Mouse (Mus musculus) midbrain, embryonic 13.5 days (tissue): ENCODE measurements around the gene Exosc9. TPM values are rescaled to one million over a fixed set of nuclear protein-coding genes. Genes with fewer than 3 reads are reported as not detected.
A peak's percentile ranks its signal among the peaks of the same experiment; 100 is the strongest.

Experiments used
- ATAC-seq: fragments of 200-750 bp; cut with Nextera tagmentation; 2 replicates; pipeline ENCODE4 v1.8.0; 2017; ENCODE audit warnings: mild to moderate bottlenecking, moderate TSS enrichment, moderate library complexity
- H3K27ac ChIP-seq: fragments of 300-500 bp; sonication (generic); 2 replicates; pipeline ENCODE4 v1.5.1; 2015; ENCODE audit warnings: inconsistent platforms, mild to moderate bottlenecking, moderate library complexity
- H3K27me3 ChIP-seq: fragments of 300-500 bp; sonication (generic); 2 replicates; pipeline ENCODE4 v1.6.1; 2015; ENCODE audit warnings: mild to moderate bottlenecking, inconsistent platforms
- H3K36me3 ChIP-seq: fragments of 300-500 bp; sonication (generic); 2 replicates; pipeline ENCODE4 v1.6.1; 2015; ENCODE audit warnings: mild to moderate bottlenecking, inconsistent platforms
- H3K4me1 ChIP-seq: fragments of 300-500 bp; sonication (generic); replicated peaks from 2 replicates; pipeline ENCODE4 v1.6.1; 2015; ENCODE audit warnings: inconsistent platforms
- H3K4me2 ChIP-seq: fragments of 300-500 bp; sonication (generic); replicated peaks from 2 replicates; pipeline ENCODE4 v1.6.1; 2015; ENCODE audit warnings: moderate library complexity, mild to moderate bottlenecking, inconsistent platforms
- H3K4me3 ChIP-seq: fragments of 300-500 bp; sonication (generic); replicated peaks from 2 replicates; pipeline ENCODE4 v1.5.1; 2015; ENCODE audit warnings: mild to moderate bottlenecking, inconsistent platforms
- H3K9ac ChIP-seq: fragments of 300-500 bp; sonication (generic); replicated peaks from 2 replicates; pipeline ENCODE4 v1.6.1; 2015; ENCODE audit warnings: mild to moderate bottlenecking, inconsistent platforms
- H3K9me3 ChIP-seq: fragments of 300-500 bp; sonication (generic); 2 replicates; pipeline ENCODE4 v1.6.1; 2016; ENCODE audit warnings: mild to moderate bottlenecking, inconsistent platforms
- WGBS: fragments of 180-500 bp; shearing (Covaris S2); methylation state at CpG from one replicate; pipeline ENCODE4 v1.1.7; 2015; 5-methylcytosine and 5-hydroxymethylcytosine counted together
- polyA plus RNA-seq: library from polyadenylated mRNA; unstranded; fragments of >200 nt; fragmentation: Nextera tagmentation; extraction: Ambion mirVana; gene quantifications from 2 replicates; pipeline ENCODE4 v1.2.1, GENCODE M21; 2015

The Exosc9 gene
- polyA plus RNA-seq, 1 experiment from 2014 or later = 93.0 TPM

DNA sequence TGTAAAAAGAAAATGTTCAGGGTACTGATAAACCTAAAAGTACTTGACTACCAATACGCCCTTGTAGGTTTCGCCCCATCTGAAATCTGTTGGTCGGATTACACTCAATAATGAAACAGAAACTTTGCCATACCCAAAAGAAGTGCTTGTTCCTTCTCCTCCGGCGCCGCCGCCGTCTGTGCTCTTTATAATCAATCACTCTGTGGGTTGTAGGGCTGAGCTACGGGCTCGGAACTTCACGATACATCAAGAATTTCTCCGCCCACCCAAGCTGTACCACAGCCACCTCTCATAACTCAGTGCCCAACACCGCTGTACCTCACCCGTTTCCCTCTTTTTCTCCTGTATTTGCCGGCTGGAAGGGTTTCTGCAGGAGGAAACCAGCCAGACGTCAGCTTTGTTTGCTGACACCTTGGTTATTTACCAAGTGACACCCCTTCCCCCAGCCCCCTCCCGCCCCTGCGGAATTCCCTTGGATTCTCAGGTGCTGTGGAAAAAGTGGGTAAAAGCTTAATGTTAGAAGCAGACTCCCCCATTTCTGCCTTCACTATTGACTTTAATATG lies 20.3 kb upstream of the Exosc9 start:
- no peak for ATAC-seq
- no peaks in the 10 kb centered on the region for H3K36me3 ChIP-seq
- H3K27me3 ChIP-seq = peaks cover 14% of the 10 kb centered on the region; the same call in 1 of the 2 replicates
- 21% methylated on average over 18 of the region's 18 CpGs for WGBS
- no peak overlapping the region for H3K27ac ChIP-seq
- H3K4me3 ChIP-seq = no peak overlapping the region; the same call in 1 of the 2 replicates
- H3K9me3 ChIP-seq = no peaks in the 10 kb centered on the region
- H3K4me1 ChIP-seq = 0 out of 2 replicates have a peak, but pooled peaks cover 12% of the 10 kb centered on the region
- H3K4me2 ChIP-seq = peak overlapping the region; percentile 38
- H3K9ac ChIP-seq = no peak overlapping the region

DNA sequence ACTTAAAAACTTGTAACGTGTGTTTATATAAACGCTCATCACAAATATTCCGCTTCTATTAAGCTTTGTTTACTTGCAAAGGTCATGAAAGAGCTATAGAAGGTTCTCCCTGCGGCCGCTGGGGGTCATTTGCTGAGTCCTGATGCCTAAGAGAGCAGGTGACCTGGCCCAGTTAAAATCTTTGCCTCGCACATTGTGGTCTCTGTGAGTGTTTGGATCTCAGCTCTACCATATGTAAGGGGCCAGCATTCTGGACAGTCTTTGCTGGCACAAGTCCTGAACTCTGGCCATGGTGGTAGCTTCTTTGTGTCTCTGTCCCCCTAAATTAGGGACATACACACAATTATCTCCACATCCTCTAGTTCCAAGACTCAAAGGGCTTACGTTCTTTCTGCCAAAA lies 19.7 kb upstream of the Exosc9 start:
- H3K27ac ChIP-seq = no peak overlapping the region
- no peak overlapping the region for H3K4me2 ChIP-seq
- no peaks in the 10 kb centered on the region for H3K36me3 ChIP-seq
- no peak for ATAC-seq
- 38% methylated on average over 7 of the region's 7 CpGs for WGBS
- no peaks in the 10 kb centered on the region for H3K9me3 ChIP-seq
- H3K4me3 ChIP-seq = no peak overlapping the region
- H3K9ac ChIP-seq = no peak overlapping the region
- 0 out of 2 replicates have a peak, but pooled peaks cover 12% of the 10 kb centered on the region for H3K4me1 ChIP-seq
- H3K27me3 ChIP-seq = peaks cover 14% of the 10 kb centered on the region; the same call in 1 of the 2 replicates

DNA sequence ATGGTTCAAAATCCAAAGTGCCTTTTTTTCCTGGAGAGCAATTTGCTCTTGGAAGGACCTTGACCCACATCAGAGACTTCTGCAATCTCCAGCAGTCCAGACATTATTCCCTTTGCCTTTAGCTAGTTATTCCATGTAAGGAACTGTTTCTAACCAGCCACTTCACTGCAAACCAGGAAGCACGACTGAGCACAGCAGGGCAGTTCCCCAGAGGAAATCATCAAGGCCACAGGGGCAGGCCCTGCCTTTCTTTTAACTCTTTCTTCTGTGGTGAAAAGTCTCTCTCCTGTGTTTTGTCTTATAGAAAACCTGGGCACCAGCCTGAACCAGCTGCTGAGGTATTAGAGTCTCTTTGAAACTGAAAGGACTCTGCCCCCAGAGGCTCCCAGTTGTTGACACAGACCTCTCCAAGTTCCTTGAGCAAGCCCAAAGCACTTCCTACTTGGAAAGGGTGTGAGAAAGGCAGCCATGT lies 19.2 kb upstream of the Exosc9 start:
- Histone ChIP-seq H3K9me3 (no peaks in the 10 kb centered on the region), H3K9ac (no peak overlapping the region), H3K4me1 (0 out of 2 replicates have a peak, but pooled peaks cover 12% of the 10 kb centered on the region), H3K4me3 (no peak overlapping the region), H3K4me2 (no peak overlapping the region), H3K36me3 (no peaks in the 10 kb centered on the region), H3K27ac (no peak overlapping the region), H3K27me3 (peaks cover 14% of the 10 kb centered on the region; the same call in 1 of the 2 replicates)
- no peak for ATAC-seq
- 4% methylated on average over 1 of the region's 1 CpGs for WGBS

DNA sequence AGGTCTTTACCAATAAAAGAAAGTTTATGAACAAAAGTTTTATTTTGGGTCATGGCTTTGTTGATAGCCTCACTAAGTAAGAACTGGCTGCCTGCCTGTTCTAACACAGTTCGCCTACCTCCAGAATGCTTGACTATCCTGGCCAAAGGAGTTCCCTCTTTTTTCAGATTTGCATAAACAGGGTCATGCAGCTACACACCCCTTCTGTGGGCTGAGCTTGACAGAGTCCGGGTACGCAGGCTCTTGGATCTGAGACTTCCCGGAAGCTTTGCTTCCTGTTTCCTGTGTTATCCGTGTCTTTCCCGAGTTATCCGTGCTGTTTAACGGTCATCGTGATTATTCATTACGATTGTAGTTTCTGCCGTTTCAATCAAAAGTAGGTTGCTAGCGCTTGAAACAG lies 16.4 kb upstream of the Exosc9 start:
- Histone ChIP-seq H3K9ac (no peak overlapping the region), H3K27ac (no peak overlapping the region), H3K27me3 (peaks cover 14% of the 10 kb centered on the region; the same call in 1 of the 2 replicates), H3K4me1 (0 out of 2 replicates have a peak, but pooled peaks cover 12% of the 10 kb centered on the region), H3K9me3 (no peaks in the 10 kb centered on the region), H3K36me3 (no peaks in the 10 kb centered on the region), H3K4me2 (no peak overlapping the region), H3K4me3 (no peak overlapping the region)
- WGBS = 93% methylated on average over 12 of the region's 12 CpGs
- ATAC-seq = no peak

DNA sequence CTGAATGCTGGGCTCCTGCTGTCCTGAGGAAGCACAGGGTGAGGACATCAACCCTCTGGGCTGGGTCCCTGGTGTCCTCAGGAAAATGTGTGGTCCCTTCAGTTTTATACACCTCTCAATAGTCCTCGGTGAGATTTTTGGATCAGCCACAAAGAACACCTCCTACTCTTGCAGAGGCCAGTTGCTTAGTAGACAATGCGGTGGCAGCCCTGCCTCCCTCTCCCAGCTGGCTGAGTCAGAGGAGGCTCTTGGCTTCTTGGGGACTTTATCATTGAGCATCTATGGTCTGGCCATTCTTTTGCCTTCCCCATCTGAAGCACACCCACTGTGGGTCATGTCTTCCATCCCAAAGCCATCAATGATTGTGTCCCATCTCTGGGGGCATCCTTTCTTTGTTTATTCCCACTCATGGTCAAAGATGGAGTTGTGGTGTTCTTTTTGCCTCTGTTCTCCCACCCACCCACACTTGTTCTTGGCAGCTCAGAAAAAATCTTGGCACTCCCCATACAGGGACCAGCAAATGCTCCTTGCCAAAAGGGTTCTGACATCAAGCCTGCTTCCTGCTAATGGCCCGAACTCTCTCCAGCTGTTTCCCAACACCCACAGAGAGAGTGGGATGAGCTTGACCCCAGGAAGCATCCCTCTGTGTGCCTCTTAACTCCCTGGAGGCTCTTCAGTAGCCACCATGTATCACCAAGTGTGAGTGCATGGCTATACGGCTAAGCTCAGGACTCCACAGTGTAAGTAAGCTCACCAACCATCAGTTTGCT lies 14.5 kb upstream of the Exosc9 start:
- Histone ChIP-seq H3K9ac (no peak overlapping the region), H3K4me3 (no peak overlapping the region), H3K9me3 (no peaks in the 10 kb centered on the region), H3K27ac (no peak overlapping the region), H3K27me3 (0 out of 2 replicates have a peak, but pooled peaks cover 1% of the 10 kb centered on the region), H3K36me3 (no peaks in the 10 kb centered on the region), H3K4me2 (no peak overlapping the region), H3K4me1 (0 out of 2 replicates have a peak, but pooled peaks cover 5% of the 10 kb centered on the region)
- WGBS = 87% methylated on average over 4 of the region's 4 CpGs
- ATAC-seq = no peak

DNA sequence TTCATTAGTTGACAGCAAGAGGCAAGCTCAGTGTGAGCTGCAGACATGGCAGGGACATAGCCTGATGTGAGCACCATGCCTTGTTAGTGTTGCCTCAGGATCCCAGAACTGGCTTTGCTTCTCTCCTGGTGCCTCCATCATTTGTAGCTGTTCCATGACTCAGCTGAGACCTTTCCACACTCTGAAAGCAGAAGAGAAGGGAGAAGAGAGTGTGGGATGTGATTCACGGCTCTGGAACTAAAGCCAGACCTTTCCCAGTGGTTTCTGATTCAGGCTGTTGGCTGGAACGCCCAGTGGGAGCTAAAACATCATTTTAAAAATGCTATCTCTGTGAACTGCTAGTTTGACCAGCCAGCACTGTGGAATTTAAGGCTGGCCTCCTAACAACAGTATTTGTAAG lies 11.7 kb upstream of the Exosc9 start:
- H3K4me2 ChIP-seq = no peak overlapping the region
- H3K27me3 ChIP-seq = no peaks in the 10 kb centered on the region
- ATAC-seq = no peak
- 81% methylated on average over 2 of the region's 2 CpGs for WGBS
- H3K36me3 ChIP-seq = no peaks in the 10 kb centered on the region
- H3K4me3 ChIP-seq = no peak overlapping the region
- no peak overlapping the region for H3K9ac ChIP-seq
- H3K27ac ChIP-seq = no peak overlapping the region
- no peaks in the 10 kb centered on the region for H3K4me1 ChIP-seq
- no peaks in the 10 kb centered on the region for H3K9me3 ChIP-seq

DNA sequence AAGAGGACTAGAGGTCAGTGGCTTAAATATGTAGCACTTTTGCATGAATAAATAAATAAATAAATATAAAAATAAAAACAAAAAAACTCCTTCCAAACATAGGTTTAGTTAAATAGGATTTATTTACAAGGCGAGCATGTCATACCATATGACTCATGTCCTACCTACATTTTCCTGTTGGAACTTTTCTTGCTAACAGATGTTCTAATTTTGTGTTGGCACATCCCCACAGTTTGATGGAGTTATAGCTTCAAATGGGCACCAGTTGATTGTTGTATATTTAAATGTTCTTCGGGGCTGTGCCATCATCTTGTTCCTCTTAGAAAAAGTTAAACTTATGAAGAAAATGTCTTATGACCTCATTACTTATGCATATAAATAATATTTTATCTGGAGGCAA lies 11.0 kb upstream of the Exosc9 start:
- ATAC-seq = no peak
- H3K9me3 ChIP-seq = no peaks in the 10 kb centered on the region
- no peak overlapping the region for H3K9ac ChIP-seq
- no peak overlapping the region for H3K4me2 ChIP-seq
- H3K4me1 ChIP-seq = no peaks in the 10 kb centered on the region
- no peaks in the 10 kb centered on the region for H3K27me3 ChIP-seq
- H3K36me3 ChIP-seq = no peaks in the 10 kb centered on the region
- no peak overlapping the region for H3K27ac ChIP-seq
- no peak overlapping the region for H3K4me3 ChIP-seq
- WGBS = 90% methylated on average over 2 of the region's 2 CpGs

DNA sequence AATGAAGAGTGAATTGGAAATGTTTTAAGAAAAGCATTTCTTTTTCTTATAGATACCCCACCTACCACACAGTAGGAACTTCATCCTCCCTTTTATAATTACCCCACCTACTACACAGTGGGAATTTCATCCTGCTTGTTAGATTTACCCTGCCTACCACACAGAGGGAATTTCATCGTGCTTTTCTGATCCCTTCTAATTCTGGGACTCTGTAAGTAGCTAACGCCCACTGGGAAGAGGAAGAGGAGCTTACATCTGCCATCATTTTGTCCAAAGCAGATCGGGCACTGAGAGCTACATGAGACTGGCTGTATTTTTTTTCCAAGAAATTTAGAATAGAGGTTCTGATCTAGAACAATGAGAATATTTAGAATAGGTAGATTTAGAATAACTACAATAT lies 7.4 kb upstream of the Exosc9 start:
- H3K4me3 ChIP-seq = no peak overlapping the region

DNA sequence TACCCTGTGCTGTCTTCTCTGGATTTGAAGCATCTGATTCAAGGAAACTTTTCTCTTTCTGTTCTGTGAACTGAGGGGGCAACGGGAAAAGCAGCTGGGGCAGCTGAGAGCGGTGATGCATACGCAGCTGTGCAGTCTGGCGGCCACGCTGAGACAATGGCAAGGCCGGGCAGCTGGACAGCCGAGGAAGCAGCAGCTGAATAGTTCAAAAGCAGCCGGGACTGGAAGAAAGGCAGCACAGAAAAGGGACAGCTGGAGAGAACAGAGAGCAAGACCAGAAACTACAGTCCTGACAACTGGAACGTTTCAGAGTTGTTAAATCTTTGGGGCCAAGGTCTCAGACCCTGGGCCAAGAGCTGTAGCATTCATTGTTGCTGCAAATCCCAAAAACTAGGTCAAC lies 1.1 kb upstream of the Exosc9 start:
- Histone ChIP-seq H3K36me3 (peaks cover 23% of the 10 kb centered on the region), H3K4me3 (peak overlapping the region; percentile 69), H3K9ac (peak overlapping the region; percentile 78), H3K4me2 (peak overlapping the region; percentile 65), H3K27me3 (no peaks in the 10 kb centered on the region), H3K27ac (peak overlapping the region; percentile 79), H3K9me3 (no peaks in the 10 kb centered on the region), H3K4me1 (peaks cover 20% of the 10 kb centered on the region)
- peak; percentile 34 for ATAC-seq
- under 1% methylated on average over 9 of the region's 9 CpGs for WGBS

More for the DNA sequence above, 7.4 kb upstream of the Exosc9 start:
- H3K36me3 ChIP-seq = no peaks in the 10 kb centered on the region
- H3K9ac ChIP-seq = no peak overlapping the region
- H3K27ac ChIP-seq = no peak overlapping the region
- H3K4me2 ChIP-seq = no peak overlapping the region
- H3K9me3 ChIP-seq = no peaks in the 10 kb centered on the region
- no peak for ATAC-seq
- H3K4me1 ChIP-seq = no peaks in the 10 kb centered on the region
- 79% methylated on average over 3 of the region's 3 CpGs for WGBS
- no peaks in the 10 kb centered on the region for H3K27me3 ChIP-seq

DNA sequence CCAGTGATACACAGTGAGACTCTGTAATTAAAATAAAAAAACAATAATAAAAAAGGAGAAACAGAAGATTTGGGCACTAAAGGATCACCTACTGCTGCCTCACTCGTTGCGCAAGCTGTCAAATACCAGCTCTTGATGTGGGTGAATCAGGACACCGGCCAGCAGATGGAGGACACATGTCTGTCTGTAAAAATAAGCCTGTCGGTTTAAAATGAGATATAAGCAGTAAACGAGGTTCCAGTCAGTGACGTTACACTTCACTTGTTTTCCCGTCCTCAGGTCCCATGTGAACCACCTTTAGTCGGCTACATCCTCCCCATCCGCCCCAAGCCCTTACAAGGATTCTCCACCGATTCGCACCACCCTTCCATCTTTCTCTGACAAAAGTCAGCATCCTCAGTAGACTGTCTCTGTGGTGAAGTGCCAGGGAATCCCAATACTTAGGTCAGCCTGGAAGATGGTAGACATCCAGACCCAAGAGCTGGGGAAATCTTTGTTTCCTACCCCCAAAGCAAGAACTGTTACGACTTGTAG lies 488 bp upstream of the Exosc9 start:
- ATAC-seq = peak; percentile 79
- Histone ChIP-seq H3K4me1 (peaks cover 20% of the 10 kb centered on the region), H3K36me3 (peaks cover 28% of the 10 kb centered on the region), H3K9me3 (no peaks in the 10 kb centered on the region), H3K4me2 (peak overlapping the region; percentile 65), H3K4me3 (peak overlapping the region; percentile 69), H3K27ac (peak overlapping the region; percentile 79), H3K27me3 (no peaks in the 10 kb centered on the region), H3K9ac (peak overlapping the region; percentile 78)
- 13% methylated on average over 12 of the region's 12 CpGs for WGBS

DNA sequence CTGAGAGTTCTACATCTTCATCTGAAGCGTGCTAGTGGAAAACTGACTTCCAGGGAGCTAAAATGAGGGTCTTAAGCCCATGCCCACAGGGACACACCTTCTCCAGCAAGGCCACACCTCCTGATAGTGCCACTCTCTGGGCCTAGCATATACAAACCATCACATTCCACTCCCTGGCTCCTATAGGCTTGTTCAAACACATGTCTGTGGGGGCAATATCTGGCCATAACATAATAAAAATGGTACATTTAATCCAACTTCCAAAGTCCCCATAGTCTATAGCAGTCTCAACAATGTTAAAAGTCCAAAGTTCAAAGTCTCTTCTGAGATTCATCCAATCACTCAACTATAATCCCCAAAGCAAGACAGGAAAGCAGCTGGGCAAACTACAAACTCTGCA lies 5.2 kb downstream of the Exosc9 start:
- Histone ChIP-seq H3K4me2 (no peak overlapping the region), H3K4me3 (no peak overlapping the region), H3K9ac (no peak overlapping the region), H3K9me3 (no peaks in the 10 kb centered on the region), H3K27me3 (no peaks in the 10 kb centered on the region), H3K4me1 (peaks cover 9% of the 10 kb centered on the region), H3K27ac (no peak overlapping the region), H3K36me3 (peaks cover 75% of the 10 kb centered on the region)
- no peak for ATAC-seq
- WGBS = 97% methylated on average over 1 of the region's 1 CpGs

DNA sequence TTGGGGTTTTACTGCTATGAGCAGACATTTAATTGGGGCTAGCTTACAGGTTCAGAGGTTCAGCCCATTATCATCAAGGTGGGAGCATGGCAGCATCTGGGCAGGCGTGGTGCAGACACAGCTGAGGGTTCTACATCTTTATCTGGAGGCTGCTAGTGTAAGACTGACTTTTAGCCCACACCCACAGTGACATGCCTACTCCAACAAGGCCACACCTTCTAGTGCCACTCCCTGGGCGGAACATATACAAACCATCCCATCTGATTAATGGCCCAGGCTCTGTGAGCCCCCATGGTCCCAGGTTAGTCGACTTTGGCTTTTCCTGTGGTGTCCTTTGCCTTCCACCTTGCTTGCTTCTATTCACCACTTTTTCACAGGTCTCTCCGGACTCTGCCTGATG lies 7.2 kb downstream of the Exosc9 start:
- no peak overlapping the region for H3K9ac ChIP-seq
- no peak overlapping the region for H3K4me2 ChIP-seq
- H3K4me3 ChIP-seq = no peak overlapping the region
- H3K36me3 ChIP-seq = peaks cover 88% of the 10 kb centered on the region
- H3K27me3 ChIP-seq = no peaks in the 10 kb centered on the region
- H3K9me3 ChIP-seq = no peaks in the 10 kb centered on the region
- no peak overlapping the region for H3K27ac ChIP-seq
- ATAC-seq = no peak
- H3K4me1 ChIP-seq = no peaks in the 10 kb centered on the region
- 87% methylated on average over 4 of the region's 4 CpGs for WGBS
